In the genomic region with DNA sequence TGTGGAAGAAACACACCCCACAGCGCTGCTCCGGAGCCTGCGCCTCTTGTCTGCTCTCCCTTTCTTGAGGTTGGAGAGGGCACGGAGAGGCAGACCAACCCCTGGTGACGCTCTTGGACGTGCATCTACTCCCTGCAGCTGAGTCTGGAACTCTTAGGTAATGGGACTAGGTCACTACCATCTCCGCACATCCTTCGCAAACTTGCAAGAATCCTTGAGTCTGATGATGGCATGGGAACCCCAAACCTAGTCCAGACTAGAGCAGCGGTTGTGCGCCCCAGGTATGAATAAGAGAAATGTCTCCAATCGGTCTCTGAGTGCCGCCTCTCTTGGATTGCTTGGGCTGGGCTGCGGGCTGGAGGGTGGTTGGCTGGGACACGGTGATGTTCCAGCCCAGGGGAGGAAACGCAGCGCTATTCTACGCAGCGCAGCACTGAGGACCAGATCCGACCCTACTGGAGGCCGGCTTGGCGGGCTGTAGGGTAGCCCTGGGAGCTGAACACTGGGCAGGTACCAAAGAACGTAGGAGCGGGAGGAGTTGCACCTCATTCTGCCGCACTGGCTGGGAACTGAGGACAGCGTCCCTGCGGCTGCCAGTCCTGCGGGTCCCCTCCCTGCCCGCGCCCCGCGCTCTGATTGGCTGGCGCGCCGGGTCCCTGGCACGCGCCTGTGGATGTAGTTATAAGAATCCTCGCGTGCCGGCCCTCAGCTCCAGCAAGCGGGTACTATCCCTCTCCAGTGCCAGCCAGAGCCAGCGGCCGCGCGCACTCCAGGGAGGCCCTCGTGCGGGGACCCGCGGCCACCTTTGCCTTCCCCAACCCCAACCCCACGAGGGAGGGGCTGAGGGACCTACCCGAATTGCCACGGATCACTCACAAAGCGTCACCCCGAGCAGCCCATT, we compare ENCODE assay signal across 9 mouse cellular contexts. TPM values are rescaled to one million over a fixed set of nuclear protein-coding genes. Genes with fewer than 3 reads are reported as not detected.
DNase-seq lines count a peak whose midpoint lies in the region; ATAC-seq and TF ChIP-seq lines count a peak whose summit lies in the region.
"Had no signal": no experiment of that assay in that cellular context is flagged by ENCODE, and none has a peak within 500 bp of the region (broad histone marks: within the 10 kb centered on the region; RNA-seq: fewer than 3 reads in every experiment).

A gene (plus strand): TSS at position 733 of the 901 bp plus-strand sequence.

- peak within 1 kb of the TSS; percentile 14; the same call in 1 of the 2 replicates for H3K4me2 ChIP-seq in lung, postnatal 0 days (replicated peaks; ENCODE audit: low read depth, low read length)

- no peak for TF ChIP-seq POLR2A in lung, adult 2 months (IDR thresholded peaks at IDR 0.05; ENCODE audit: borderline replicate concordance, extremely low read depth, low read depth, low read length)

- TF ChIP-seq CTCF in lung, postnatal 0 days (IDR thresholded peaks at IDR 0.05), result no peak
- no peak for TF ChIP-seq CTCF in lung, adult 2 months (IDR thresholded peaks at IDR 0.05; ENCODE audit: insufficient read depth, low read length)

- H3K36me3 ChIP-seq in lung, postnatal 0 days (ENCODE audit: insufficient read depth, low read length), result no peaks in the 10 kb centered on the region

- no peaks in the 10 kb centered on the region for H3K9me3 ChIP-seq in lung, postnatal 0 days (ENCODE audit: low read length)

- ATAC-seq in lung, postnatal 0 days, result no peak; the same call in 1 of the 2 replicates
- ATAC-seq in megakaryocyte progenitor cell, adult 5-6 weeks (replicated peaks; ENCODE audit: poor library complexity), result 0 out of 2 replicates have a peak, but pooled peaks have one; percentile 16

- 2% methylated on average over 52 of the region's 53 CpGs for WGBS in lung, postnatal 0 days
- 2% methylated on average over 53 of the region's 53 CpGs for WGBS in lung, adult 2 months

- H3K9ac ChIP-seq in lung, postnatal 0 days (replicated peaks; ENCODE audit: low read depth), result no peak within 1 kb of the TSS

- DNase-seq in cerebellum, postnatal 10 days, result peak; percentile 51 to 64
- no peak for DNase-seq in cerebellum, adult 9-10 months
- DNase-seq in lung, postnatal 0 days (ENCODE audit: low spot score), result no peak
- DNase-seq in lung, adult 2 months, result no peak
- DNase-seq in right cerebral cortex, adult 18-20 months, result no peak
- no peak for DNase-seq in urinary bladder, postnatal 36 days (ENCODE audit: low spot score in 2 of 2)
- DNase-seq in spleen, adult 18-20 months, result no peak
- DNase-seq: adrenal gland, postnatal 25 days had no signal

- no peak within 1 kb of the TSS for H3K27ac ChIP-seq in lung, postnatal 0 days (ENCODE audit: low read length)

- peaks cover 34% of the 10 kb centered on the region for H3K27me3 ChIP-seq in lung, postnatal 0 days (replicated peaks; ENCODE audit: insufficient read depth, low read length)

- TF ChIP-seq EP300 in lung, postnatal 0 days (IDR thresholded peaks at IDR 0.05), result no peak

- 0 out of 2 replicates have a peak within 1 kb of the TSS, but pooled peaks have one; percentile 2 for H3K4me3 ChIP-seq in lung, postnatal 0 days (ENCODE audit: low read depth, low read length)
- no peak within 1 kb of the TSS for H3K4me3 ChIP-seq in lung, adult 2 months (replicated peaks; ENCODE audit: extremely low read depth, low read depth, low read length)

- no peaks in the 10 kb centered on the region for H3K4me1 ChIP-seq in lung, postnatal 0 days (ENCODE audit: insufficient read depth, low read depth, low read length)
- no peaks in the 10 kb centered on the region for H3K4me1 ChIP-seq in lung, adult 2 months (ENCODE audit: control insufficient read depth, insufficient read depth, low read length)

RNA-seq across cellular contexts. Expression of the gene that starts here (rescaled TPM):
- not detected in 2 replicates for polyA plus RNA-seq in lung, postnatal 0 days (2015; fragmentation: Nextera tagmentation; extraction: Ambion mirVana)
- polyA plus RNA-seq in lung, adult 2 months (2012; rRNA removed), result not detected in 2 replicates
- not detected in 2 replicates for total RNA-seq in megakaryocyte progenitor cell, adult 5-6 weeks (2015)
- not detected in 2 replicates for total RNA-seq in megakaryocyte progenitor cell, adult 5-6 weeks (2017)
- total RNA-seq: adrenal gland, postnatal 25 days had no signal

Comparison
In these comparisons a context has a peak if more than half of its experiments do, and no peak if none do; other contexts are left out.
1. DNase-seq: peak in cerebellum, postnatal 10 days (2 of 2); none in cerebellum, adult 9-10 months (single experiment), lung, postnatal 0 days (single experiment), lung, adult 2 months (single experiment), right cerebral cortex, adult 18-20 months (single experiment), urinary bladder, postnatal 36 days (0 of 2) and spleen, adult 18-20 months (0 of 2).
2. Peak in ATAC-seq in megakaryocyte progenitor cell, adult 5-6 weeks; RNA of the gene not detected or under 1 TPM.